Mouse (Mus musculus) ES-E14 (cell line): ENCODE measurements around the gene Cntn3.

Experiments
- CHD2 ChIP-seq: IDR thresholded peaks from 2 replicates; pipeline ENCODE4 v1.6.1; 2014; ENCODE audit warnings: mild to moderate bottlenecking, low read depth, low read length, inconsistent platforms
- HCFC1 ChIP-seq: IDR thresholded peaks from 2 replicates; pipeline ENCODE4 v1.6.1; 2012; ENCODE audit warnings: low read length, inconsistent platforms, borderline replicate concordance; ENCODE audit not compliant: insufficient read depth
- MAFK ChIP-seq: IDR thresholded peaks from 2 replicates; pipeline ENCODE4 v1.6.1; 2014; ENCODE audit warnings: mild to moderate bottlenecking, low read depth, low read length, inconsistent platforms; ENCODE audit not compliant: insufficient read depth
- ZC3H11A ChIP-seq: IDR thresholded peaks from 2 replicates; pipeline ENCODE4 v1.6.1; 2012; ENCODE audit warnings: low read depth, mild to moderate bottlenecking, inconsistent platforms, low read length, borderline replicate concordance

DNA sequence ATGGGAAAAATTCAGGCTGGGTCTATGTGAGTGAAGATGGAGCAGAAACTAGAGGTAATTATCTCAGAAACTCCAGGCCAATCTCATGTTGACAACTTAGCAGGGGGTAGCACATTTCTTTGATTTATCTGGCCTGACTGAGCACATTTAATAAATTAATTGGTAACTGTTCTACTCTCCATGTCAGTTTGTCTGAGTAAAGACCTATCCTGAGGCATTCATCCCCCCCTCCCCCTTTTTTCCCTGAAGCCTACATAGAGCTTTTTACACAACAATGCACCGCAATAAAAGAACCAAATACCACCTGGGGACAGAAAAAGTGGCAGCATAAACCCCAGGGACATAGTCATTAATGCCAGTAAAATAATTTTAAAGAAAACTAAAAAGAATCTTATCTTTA is 151.1 kb downstream of the Cntn3 start:
- no peak for TF ChIP-seq CHD2
- TF ChIP-seq ZC3H11A, result no peak
- no peak for TF ChIP-seq MAFK
- no peak for TF ChIP-seq HCFC1
